Mouse (Mus musculus): ENCODE measurements around the gene Zbtb3. TPM values are rescaled to one million over a fixed set of nuclear protein-coding genes. Genes with fewer than 3 reads are reported as not detected.
A peak's percentile ranks its signal among the peaks of the same experiment; 100 is the strongest.

Gene Zbtb3
- polyA plus RNA-seq, 1 experiment: 3.6 TPM

- peaks cover 65% of the 10 kb centered on the region for H3K36me3 ChIP-seq (ENCODE audit: control insufficient read depth, insufficient read depth)
- peaks cover 50% of the 10 kb centered on the region for H3K79me2 ChIP-seq (ENCODE audit: control insufficient read depth, insufficient read depth)
- H3ac ChIP-seq (ENCODE audit: control insufficient read depth, insufficient read length, low read depth): peak within 1 kb of the TSS; percentile 92
- peak within 1 kb of the TSS; percentile 68 for H3K4me3 ChIP-seq (ENCODE audit: insufficient read depth, poor library complexity, severe bottlenecking)
- TF ChIP-seq FOSL1 (IDR thresholded peaks at IDR 0.05; ENCODE audit: insufficient read depth, low read length, poor library complexity, severe bottlenecking): no peak
- TF ChIP-seq CEBPB (IDR thresholded peaks at IDR 0.05; ENCODE audit: low read depth): no peak
- peak; percentile 15 for TF ChIP-seq MAX (IDR thresholded peaks at IDR 0.05)
- no peak for TF ChIP-seq MYOG (IDR thresholded peaks at IDR 0.05; ENCODE audit: control insufficient read depth, extremely low read depth, insufficient read length)
- no peak for TF ChIP-seq USF1 (IDR thresholded peaks at IDR 0.05; ENCODE audit: low read depth)
- no peak for TF ChIP-seq CTCF (IDR thresholded peaks at IDR 0.05; ENCODE audit: control insufficient read depth, insufficient read depth, insufficient read length)
- no peak for TF ChIP-seq MYOD1 (IDR thresholded peaks at IDR 0.05; ENCODE audit: control insufficient read depth, insufficient read length, low read depth)
- H3K79me3 ChIP-seq (ENCODE audit: low read depth): peaks cover 14% of the 10 kb centered on the region
- no peaks in the 10 kb centered on the region for H3K27me3 ChIP-seq (ENCODE audit: control insufficient read depth, insufficient read depth, insufficient read length)
These were observed 28.1 kb upstream of the Zbtb3 start, which contains the start of gene Tmem179b for GRCm38 (mm10) chr19:8774086-8774835. TSS of gene Tmem179b (minus strand) at chr19:8774467.

- peaks cover 64% of the 10 kb centered on the region for H3K36me3 ChIP-seq (ENCODE audit: control insufficient read depth, insufficient read depth)
- H3K4me3 ChIP-seq (ENCODE audit: insufficient read depth, poor library complexity, severe bottlenecking): peak overlapping the region; percentile 68
- no peaks in the 10 kb centered on the region for H3K27me3 ChIP-seq (ENCODE audit: control insufficient read depth, insufficient read depth, insufficient read length)
- peaks cover 50% of the 10 kb centered on the region for H3K79me2 ChIP-seq (ENCODE audit: control insufficient read depth, insufficient read depth)
- H3K79me3 ChIP-seq (ENCODE audit: low read depth): peaks cover 14% of the 10 kb centered on the region
- TF ChIP-seq FOSL1 (IDR thresholded peaks at IDR 0.05; ENCODE audit: insufficient read depth, low read length, poor library complexity, severe bottlenecking) (no peak), MYOG (IDR thresholded peaks at IDR 0.05; ENCODE audit: control insufficient read depth, extremely low read depth, insufficient read length) (no peak), CTCF (IDR thresholded peaks at IDR 0.05; ENCODE audit: control insufficient read depth, insufficient read depth, insufficient read length) (no peak), CEBPB (IDR thresholded peaks at IDR 0.05; ENCODE audit: low read depth) (no peak), USF1 (IDR thresholded peaks at IDR 0.05; ENCODE audit: low read depth) (no peak), MAX (IDR thresholded peaks at IDR 0.05) (no peak), MYOD1 (IDR thresholded peaks at IDR 0.05; ENCODE audit: control insufficient read depth, insufficient read length, low read depth) (no peak)
- peak overlapping the region; percentile 92 for H3ac ChIP-seq (ENCODE audit: control insufficient read depth, insufficient read length, low read depth)
These were observed 27.4 kb upstream of the Zbtb3 start for GRCm38 (mm10) chr19:8774951-8775421.

GRCm38 (mm10) chr19:8786008-8786781, 16.2 kb upstream of the Zbtb3 start, which contains the start of gene Taf6l:
TSS of gene Taf6l (minus strand) at chr19:8786417.
- Histone ChIP-seq H3K4me3 (ENCODE audit: insufficient read depth, poor library complexity, severe bottlenecking) (peak within 1 kb of the TSS; percentile 55), H3K79me2 (ENCODE audit: control insufficient read depth, insufficient read depth) (peaks cover 12% of the 10 kb centered on the region), H3ac (ENCODE audit: control insufficient read depth, insufficient read length, low read depth) (peak within 1 kb of the TSS; percentile 78), H3K27me3 (ENCODE audit: control insufficient read depth, insufficient read depth, insufficient read length) (no peaks in the 10 kb centered on the region), H3K79me3 (ENCODE audit: low read depth) (no peaks in the 10 kb centered on the region), H3K36me3 (ENCODE audit: control insufficient read depth, insufficient read depth) (peaks cover 14% of the 10 kb centered on the region)
- TF ChIP-seq USF1 (IDR thresholded peaks at IDR 0.05; ENCODE audit: low read depth) (peak; percentile 99), MYOD1 (IDR thresholded peaks at IDR 0.05; ENCODE audit: control insufficient read depth, insufficient read length, low read depth) (peak; percentile 20), FOSL1 (IDR thresholded peaks at IDR 0.05; ENCODE audit: insufficient read depth, low read length, poor library complexity, severe bottlenecking) (no peak), MAX (IDR thresholded peaks at IDR 0.05) (peak; percentile 35)

GRCm38 (mm10) chr19:8788521-8788920, 13.8 kb upstream of the Zbtb3 start:
- peaks cover 23% of the 10 kb centered on the region for H3K36me3 ChIP-seq (ENCODE audit: control insufficient read depth, insufficient read depth)
- H3ac ChIP-seq (ENCODE audit: control insufficient read depth, insufficient read length, low read depth): no peak overlapping the region
- H3K4me3 ChIP-seq (ENCODE audit: insufficient read depth, poor library complexity, severe bottlenecking): no peak overlapping the region
- H3K79me3 ChIP-seq (ENCODE audit: low read depth): no peaks in the 10 kb centered on the region
- H3K79me2 ChIP-seq (ENCODE audit: control insufficient read depth, insufficient read depth): peaks cover 12% of the 10 kb centered on the region
- TF ChIP-seq MYOD1 (IDR thresholded peaks at IDR 0.05; ENCODE audit: control insufficient read depth, insufficient read length, low read depth): no peak
- no peak for TF ChIP-seq CTCF (IDR thresholded peaks at IDR 0.05; ENCODE audit: control insufficient read depth, insufficient read depth, insufficient read length)
- no peak for TF ChIP-seq MAX (IDR thresholded peaks at IDR 0.05)
- no peak for TF ChIP-seq CEBPB (IDR thresholded peaks at IDR 0.05; ENCODE audit: low read depth)
- TF ChIP-seq MYOG (IDR thresholded peaks at IDR 0.05; ENCODE audit: control insufficient read depth, extremely low read depth, insufficient read length): no peak
- TF ChIP-seq USF1 (IDR thresholded peaks at IDR 0.05; ENCODE audit: low read depth): no peak
- no peak for TF ChIP-seq FOSL1 (IDR thresholded peaks at IDR 0.05; ENCODE audit: insufficient read depth, low read length, poor library complexity, severe bottlenecking)
- H3K27me3 ChIP-seq (ENCODE audit: control insufficient read depth, insufficient read depth, insufficient read length): no peaks in the 10 kb centered on the region

GRCm38 (mm10) chr19:8789171-8789570, 13.2 kb upstream of the Zbtb3 start:
- Histone ChIP-seq H3K4me3 (ENCODE audit: insufficient read depth, poor library complexity, severe bottlenecking) (no peak overlapping the region), H3K27me3 (ENCODE audit: control insufficient read depth, insufficient read depth, insufficient read length) (no peaks in the 10 kb centered on the region), H3K79me2 (ENCODE audit: control insufficient read depth, insufficient read depth) (peaks cover 15% of the 10 kb centered on the region), H3ac (ENCODE audit: control insufficient read depth, insufficient read length, low read depth) (no peak overlapping the region), H3K79me3 (ENCODE audit: low read depth) (no peaks in the 10 kb centered on the region), H3K36me3 (ENCODE audit: control insufficient read depth, insufficient read depth) (peaks cover 30% of the 10 kb centered on the region)
- TF ChIP-seq CTCF (IDR thresholded peaks at IDR 0.05; ENCODE audit: control insufficient read depth, insufficient read depth, insufficient read length) (no peak), MAX (IDR thresholded peaks at IDR 0.05) (no peak)
